Comparison of ENCODE assay signal across 12 mouse cellular contexts in genomic region chr9:107586504-107586903, GRCm38 (mm10). TPM values are rescaled to one million over a fixed set of nuclear protein-coding genes. Genes with fewer than 3 reads are reported as not detected.
DNase-seq lines count a peak whose midpoint lies in the region; ATAC-seq and TF ChIP-seq lines count a peak whose summit lies in the region.
"Had no signal": no experiment of that assay in that cellular context is flagged by ENCODE, and none has a peak within 500 bp of the region (broad histone marks: within the 10 kb centered on the region; RNA-seq: fewer than 3 reads in every experiment).

No protein-coding gene starts in this region.

- H3K27me3 ChIP-seq in forebrain, embryonic 10.5 days (ENCODE audit: poor library complexity, severe bottlenecking): no peaks in the 10 kb centered on the region
- H3K27me3 ChIP-seq in forebrain, embryonic 14.5 days (replicated peaks; ENCODE audit: control insufficient read depth, insufficient read depth, low read length): no peaks in the 10 kb centered on the region
- H3K27me3 ChIP-seq in megakaryocyte, embryonic 14.5 days (replicated peaks): no peaks in the 10 kb centered on the region
- H3K27me3 ChIP-seq in embryonic facial prominence, embryonic 10.5 days (replicated peaks; ENCODE audit: low read depth, poor library complexity, severe bottlenecking): no peaks in the 10 kb centered on the region
- H3K27me3 ChIP-seq in liver, embryonic 16.5 days (ENCODE audit: control insufficient read depth, insufficient read depth, low read depth, low read length): no peaks in the 10 kb centered on the region
- H3K27me3 ChIP-seq in lung, postnatal 0 days (replicated peaks; ENCODE audit: insufficient read depth, low read length): no peaks in the 10 kb centered on the region
- H3K27me3 ChIP-seq: midbrain, embryonic 15.5 days; neural tube, embryonic 13.5 days had no signal

- peak overlapping the region; percentile 82; the same call in 1 of the 2 replicates for H3K4me3 ChIP-seq in forebrain, embryonic 10.5 days
- H3K4me3 ChIP-seq in forebrain, embryonic 14.5 days (ENCODE audit: low read depth, low read length): no peak overlapping the region
- H3K4me3 ChIP-seq in megakaryocyte, embryonic 14.5 days (replicated peaks): peak overlapping the region; percentile 7
- H3K4me3 ChIP-seq in embryonic facial prominence, embryonic 10.5 days: peak overlapping the region; percentile 26
- peak overlapping the region; percentile 59 for H3K4me3 ChIP-seq in liver, embryonic 16.5 days (ENCODE audit: low read depth, low read length)
- no peak overlapping the region for H3K4me3 ChIP-seq in lung, postnatal 0 days (ENCODE audit: low read depth, low read length)

- H3K9me3 ChIP-seq in forebrain, embryonic 10.5 days: no peaks in the 10 kb centered on the region
- H3K9me3 ChIP-seq in forebrain, embryonic 14.5 days (replicated peaks; ENCODE audit: control insufficient read depth, low read length): no peaks in the 10 kb centered on the region
- no peaks in the 10 kb centered on the region for H3K9me3 ChIP-seq in megakaryocyte, embryonic 14.5 days
- H3K9me3 ChIP-seq in embryonic facial prominence, embryonic 10.5 days: no peaks in the 10 kb centered on the region
- no peaks in the 10 kb centered on the region for H3K9me3 ChIP-seq in liver, embryonic 16.5 days (replicated peaks; ENCODE audit: control insufficient read depth, low read length)
- H3K9me3 ChIP-seq in lung, postnatal 0 days (ENCODE audit: low read length): no peaks in the 10 kb centered on the region
- H3K9me3 ChIP-seq: midbrain, embryonic 15.5 days; neural tube, embryonic 13.5 days had no signal

- TF ChIP-seq CTCF in lung, postnatal 0 days (IDR thresholded peaks at IDR 0.05): no peak

- no peak for ATAC-seq in forebrain, embryonic 14.5 days
- no peak for ATAC-seq in megakaryocyte, adult 5-6 weeks (ENCODE audit: poor library complexity, severe bottlenecking)
- ATAC-seq in liver, embryonic 16.5 days (ENCODE audit: low read depth): no peak
- no peak for ATAC-seq in lung, postnatal 0 days

- H3K4me1 ChIP-seq in forebrain, embryonic 10.5 days: peaks cover 43% of the 10 kb centered on the region
- peaks cover 6% of the 10 kb centered on the region for H3K4me1 ChIP-seq in forebrain, embryonic 14.5 days (ENCODE audit: control insufficient read depth, insufficient read depth, low read length)
- H3K4me1 ChIP-seq in megakaryocyte, embryonic 14.5 days: peaks cover 72% of the 10 kb centered on the region
- H3K4me1 ChIP-seq in embryonic facial prominence, embryonic 10.5 days: peaks cover 35% of the 10 kb centered on the region
- H3K4me1 ChIP-seq in liver, embryonic 16.5 days (ENCODE audit: control insufficient read depth, low read depth, low read length): peaks cover 51% of the 10 kb centered on the region
- peaks cover 15% of the 10 kb centered on the region for H3K4me1 ChIP-seq in lung, postnatal 0 days (ENCODE audit: insufficient read depth, low read depth, low read length)

- no peak overlapping the region for H3K4me2 ChIP-seq in forebrain, embryonic 14.5 days (ENCODE audit: low read length)
- peak overlapping the region; percentile 68 for H3K4me2 ChIP-seq in liver, embryonic 16.5 days (ENCODE audit: low read depth, low read length)
- H3K4me2 ChIP-seq in lung, postnatal 0 days (replicated peaks; ENCODE audit: low read depth, low read length): no peak overlapping the region

- H3K36me3 ChIP-seq in forebrain, embryonic 10.5 days (replicated peaks): peaks cover 38% of the 10 kb centered on the region
- H3K36me3 ChIP-seq in forebrain, embryonic 14.5 days (ENCODE audit: control insufficient read depth, insufficient read depth, low read length): peaks cover 27% of the 10 kb centered on the region
- peaks cover 56% of the 10 kb centered on the region for H3K36me3 ChIP-seq in megakaryocyte, embryonic 14.5 days (replicated peaks; ENCODE audit: low read length)
- H3K36me3 ChIP-seq in embryonic facial prominence, embryonic 10.5 days (replicated peaks): peaks cover 47% of the 10 kb centered on the region
- peaks cover 25% of the 10 kb centered on the region for H3K36me3 ChIP-seq in liver, embryonic 16.5 days (ENCODE audit: control insufficient read depth, insufficient read depth)
- peaks cover 10% of the 10 kb centered on the region for H3K36me3 ChIP-seq in lung, postnatal 0 days (ENCODE audit: insufficient read depth, low read length)

- no peak for TF ChIP-seq EP300 in lung, postnatal 0 days (IDR thresholded peaks at IDR 0.05)

- no peak overlapping the region for H3K9ac ChIP-seq in forebrain, embryonic 14.5 days (ENCODE audit: low read length)
- H3K9ac ChIP-seq in liver, embryonic 16.5 days (ENCODE audit: low read depth, low read length): peak overlapping the region; percentile 48
- H3K9ac ChIP-seq in lung, postnatal 0 days (replicated peaks; ENCODE audit: low read depth): no peak overlapping the region
- H3K9ac ChIP-seq: midbrain, embryonic 15.5 days; neural tube, embryonic 13.5 days had no signal

- H3K27ac ChIP-seq in forebrain, embryonic 10.5 days: peak overlapping the region; percentile 36
- no peak overlapping the region for H3K27ac ChIP-seq in forebrain, embryonic 14.5 days (ENCODE audit: low read depth, low read length)
- no peak overlapping the region; the same call in 1 of the 2 replicates for H3K27ac ChIP-seq in embryonic facial prominence, embryonic 10.5 days (replicated peaks)
- H3K27ac ChIP-seq in liver, embryonic 16.5 days (ENCODE audit: low read length): peak overlapping the region; percentile 93
- no peak overlapping the region for H3K27ac ChIP-seq in lung, postnatal 0 days (ENCODE audit: low read length)
- H3K27ac ChIP-seq: midbrain, embryonic 15.5 days; neural tube, embryonic 13.5 days had no signal

- 92% methylated on average over 5 of the region's 5 CpGs for WGBS in forebrain, embryonic 10.5 days
- WGBS in forebrain, embryonic 14.5 days: 95% methylated on average over 5 of the region's 5 CpGs
- 93% methylated on average over 5 of the region's 5 CpGs for WGBS in embryonic facial prominence, embryonic 10.5 days
- 78% methylated on average over 5 of the region's 5 CpGs for WGBS in liver, embryonic 16.5 days (ENCODE audit: insufficient replicate concordance)
- 86% methylated on average over 5 of the region's 5 CpGs for WGBS in lung, postnatal 0 days

- DNase-seq in forebrain, embryonic 10.5 days (ENCODE audit: extremely low spot score, low spot score): no peak
- DNase-seq in forebrain, embryonic 14.5 days (ENCODE audit: low spot score): no peak
- DNase-seq in embryonic facial prominence, embryonic 10.5 days (ENCODE audit: low spot score): no peak
- DNase-seq in layer of hippocampus, adult 8-10 months (ENCODE audit: low spot score in 2 of 2): no peak
- no peak for DNase-seq in lung, postnatal 0 days (ENCODE audit: low spot score)
- DNase-seq: gastrocnemius, postnatal 25 days; heart, postnatal 14 days had no signal

RNA-seq across cellular contexts. Expression of gene Ifrd2, which starts 0.9 kb away (rescaled TPM):
- 58.6 and 66.8 TPM in 2 replicates for polyA plus RNA-seq in forebrain, embryonic 10.5 days (2016; fragmentation: Nextera tagmentation; extraction: Ambion mirVana)
- 18.7 and 19.1 TPM in 2 replicates for polyA plus RNA-seq in forebrain, embryonic 14.5 days (2014; fragmentation: Nextera tagmentation; extraction: Ambion mirVana)
- 32.1 and 34.9 TPM in 2 replicates for polyA plus RNA-seq in megakaryocyte, embryonic 14.5 days (2012; ENCODE audit: insufficient read depth, low replicate concordance)
- 6.8 and 11.1 TPM in 2 replicates for total RNA-seq in megakaryocyte, adult 5-6 weeks (2015)
- total RNA-seq in megakaryocyte, adult 5-6 weeks (2017): 8.7 and 9.9 TPM in 2 replicates
- 59.7 and 72.1 TPM in 2 replicates for polyA plus RNA-seq in embryonic facial prominence, embryonic 10.5 days (2016; fragmentation: Nextera tagmentation; extraction: Ambion mirVana)
- 145 and 166 TPM in 2 replicates for polyA plus RNA-seq in liver, embryonic 16.5 days (2015; fragmentation: Nextera tagmentation; extraction: Ambion mirVana)
- 10 to 100 TPM; 12.4 to 15.4 (median 14.0) TPM for total RNA-seq in layer of hippocampus, adult 8-10 months (2022)
- polyA plus RNA-seq in lung, postnatal 0 days (2015; fragmentation: Nextera tagmentation; extraction: Ambion mirVana): 22.4 and 24.1 TPM in 2 replicates

RNA-seq across cellular contexts. Expression of gene Hyal3, which starts 5.9 kb away (rescaled TPM):
- 0.42 and 0.47 TPM in 2 replicates for polyA plus RNA-seq in forebrain, embryonic 10.5 days (2016; fragmentation: Nextera tagmentation; extraction: Ambion mirVana)
- 0.66 and 1.0 TPM in 2 replicates for polyA plus RNA-seq in forebrain, embryonic 14.5 days (2014; fragmentation: Nextera tagmentation; extraction: Ambion mirVana)
- polyA plus RNA-seq in megakaryocyte, embryonic 14.5 days (2012; ENCODE audit: insufficient read depth, low replicate concordance): 0.31 TPM in 1 of 2 replicates, not detected in the other
- total RNA-seq in megakaryocyte, adult 5-6 weeks (2015): 1.5 and 1.9 TPM in 2 replicates
- total RNA-seq in megakaryocyte, adult 5-6 weeks (2017): 0.18 and 0.57 TPM in 2 replicates
- 0.48 and 0.96 TPM in 2 replicates for polyA plus RNA-seq in embryonic facial prominence, embryonic 10.5 days (2016; fragmentation: Nextera tagmentation; extraction: Ambion mirVana)
- polyA plus RNA-seq in liver, embryonic 16.5 days (2015; fragmentation: Nextera tagmentation; extraction: Ambion mirVana): 0.89 and 0.96 TPM in 2 replicates
- 1 to 10 TPM; 1.7 to 2.4 (median 1.9) TPM for total RNA-seq in layer of hippocampus, adult 8-10 months (2022)
- polyA plus RNA-seq in lung, postnatal 0 days (2015; fragmentation: Nextera tagmentation; extraction: Ambion mirVana): 1.7 and 2.2 TPM in 2 replicates

RNA-seq across cellular contexts. Expression of gene Naa80, which starts 7.8 kb away (rescaled TPM):
- 13.9 and 17.9 TPM in 2 replicates for polyA plus RNA-seq in forebrain, embryonic 10.5 days (2016; fragmentation: Nextera tagmentation; extraction: Ambion mirVana)
- polyA plus RNA-seq in forebrain, embryonic 14.5 days (2014; fragmentation: Nextera tagmentation; extraction: Ambion mirVana): 17.4 and 18.7 TPM in 2 replicates
- 63.3 and 72.4 TPM in 2 replicates for polyA plus RNA-seq in megakaryocyte, embryonic 14.5 days (2012; ENCODE audit: insufficient read depth, low replicate concordance)
- 7.2 and 15.3 TPM in 2 replicates for total RNA-seq in megakaryocyte, adult 5-6 weeks (2015)
- total RNA-seq in megakaryocyte, adult 5-6 weeks (2017): 6.9 and 10.1 TPM in 2 replicates
- 18.9 and 20.3 TPM in 2 replicates for polyA plus RNA-seq in embryonic facial prominence, embryonic 10.5 days (2016; fragmentation: Nextera tagmentation; extraction: Ambion mirVana)
- 10.5 and 14.1 TPM in 2 replicates for polyA plus RNA-seq in liver, embryonic 16.5 days (2015; fragmentation: Nextera tagmentation; extraction: Ambion mirVana)
- total RNA-seq in layer of hippocampus, adult 8-10 months (2022): 10 to 100 TPM; 11.8 to 18.4 (median 15.4) TPM
- polyA plus RNA-seq in lung, postnatal 0 days (2015; fragmentation: Nextera tagmentation; extraction: Ambion mirVana): 17.9 and 22.0 TPM in 2 replicates

RNA-seq across cellular contexts. Expression of gene Hyal1, which starts 9.8 kb away (rescaled TPM):
- 6.8 and 7.4 TPM in 2 replicates for polyA plus RNA-seq in forebrain, embryonic 10.5 days (2016; fragmentation: Nextera tagmentation; extraction: Ambion mirVana)
- polyA plus RNA-seq in forebrain, embryonic 14.5 days (2014; fragmentation: Nextera tagmentation; extraction: Ambion mirVana): 2.6 and 3.3 TPM in 2 replicates
- 1.6 and 2.6 TPM in 2 replicates for polyA plus RNA-seq in megakaryocyte, embryonic 14.5 days (2012; ENCODE audit: insufficient read depth, low replicate concordance)
- total RNA-seq in megakaryocyte, adult 5-6 weeks (2015): 0.38 and 0.57 TPM in 2 replicates
- total RNA-seq in megakaryocyte, adult 5-6 weeks (2017): 0.98 and 0.99 TPM in 2 replicates
- polyA plus RNA-seq in embryonic facial prominence, embryonic 10.5 days (2016; fragmentation: Nextera tagmentation; extraction: Ambion mirVana): 8.4 and 9.1 TPM in 2 replicates
- 3.3 and 3.8 TPM in 2 replicates for polyA plus RNA-seq in liver, embryonic 16.5 days (2015; fragmentation: Nextera tagmentation; extraction: Ambion mirVana)
- 1 to 10 TPM; 7.6 to 9.7 (median 8.4) TPM for total RNA-seq in layer of hippocampus, adult 8-10 months (2022)
- polyA plus RNA-seq in lung, postnatal 0 days (2015; fragmentation: Nextera tagmentation; extraction: Ambion mirVana): 9.7 and 11.0 TPM in 2 replicates

RNA-seq across cellular contexts. Expression of gene Hyal2, which starts 18.8 kb away (rescaled TPM):
- 147 TPM in 2 replicates for polyA plus RNA-seq in forebrain, embryonic 10.5 days (2016; fragmentation: Nextera tagmentation; extraction: Ambion mirVana)
- polyA plus RNA-seq in forebrain, embryonic 14.5 days (2014; fragmentation: Nextera tagmentation; extraction: Ambion mirVana): 98.0 and 109 TPM in 2 replicates
- polyA plus RNA-seq in megakaryocyte, embryonic 14.5 days (2012; ENCODE audit: insufficient read depth, low replicate concordance): 10.8 and 11.8 TPM in 2 replicates
- total RNA-seq in megakaryocyte, adult 5-6 weeks (2015): 0.56 and 1.9 TPM in 2 replicates
- 1.0 TPM in 1 of 2 replicates, not detected in the other for total RNA-seq in megakaryocyte, adult 5-6 weeks (2017)
- polyA plus RNA-seq in embryonic facial prominence, embryonic 10.5 days (2016; fragmentation: Nextera tagmentation; extraction: Ambion mirVana): 154 and 157 TPM in 2 replicates
- polyA plus RNA-seq in liver, embryonic 16.5 days (2015; fragmentation: Nextera tagmentation; extraction: Ambion mirVana): 48.9 and 50.2 TPM in 2 replicates
- total RNA-seq in layer of hippocampus, adult 8-10 months (2022): 10 to 100 TPM; 12.9 to 16.6 (median 16.4) TPM
- polyA plus RNA-seq in lung, postnatal 0 days (2015; fragmentation: Nextera tagmentation; extraction: Ambion mirVana): 103 and 104 TPM in 2 replicates

Comparison
In these comparisons a context has a peak if more than half of its experiments do, and no peak if none do; other contexts are left out.
1. H3K27ac ChIP-seq: peak in forebrain, embryonic 10.5 days (single experiment) and liver, embryonic 16.5 days (single experiment); none in forebrain, embryonic 14.5 days (single experiment), embryonic facial prominence, embryonic 10.5 days (single experiment) and lung, postnatal 0 days (single experiment).
2. H3K4me3 ChIP-seq: peak in forebrain, embryonic 10.5 days (single experiment), megakaryocyte, embryonic 14.5 days (single experiment), embryonic facial prominence, embryonic 10.5 days (single experiment) and liver, embryonic 16.5 days (single experiment); none in forebrain, embryonic 14.5 days (single experiment) and lung, postnatal 0 days (single experiment).